8 mouse cellular contexts compared by ENCODE assay signal in the genomic region with DNA sequence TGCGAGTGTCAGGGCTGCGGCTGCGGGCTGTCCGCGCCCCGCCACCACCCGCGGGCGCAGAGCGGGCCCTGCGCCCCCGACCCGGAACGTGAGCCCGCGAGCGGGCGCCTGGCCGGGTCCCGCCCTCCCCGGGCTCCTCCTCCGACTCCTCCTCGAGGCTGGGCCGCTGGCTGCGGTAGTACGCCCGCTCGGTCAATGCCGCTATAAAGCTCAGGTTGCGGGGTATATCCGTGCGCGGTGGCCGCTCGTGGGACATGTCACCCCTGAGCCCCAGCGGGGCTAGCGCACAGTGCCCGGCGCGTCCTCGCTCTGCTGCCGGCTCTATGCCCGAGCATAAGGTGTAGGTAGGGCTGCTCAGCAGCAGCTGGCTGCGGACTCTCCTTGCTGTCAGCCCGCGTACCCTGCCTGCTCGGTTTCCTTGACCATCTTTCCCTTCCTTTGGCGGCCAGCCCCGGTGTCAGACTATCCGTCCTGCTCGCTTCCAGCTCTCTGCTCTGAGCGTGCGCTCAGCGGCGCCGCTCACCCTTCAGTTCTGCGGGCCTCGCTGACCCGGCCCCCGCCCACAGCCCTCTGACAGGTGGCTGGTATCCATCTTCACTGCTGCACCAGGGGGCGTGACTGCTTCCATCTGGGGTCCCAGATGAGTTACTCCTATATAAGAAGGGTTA. TPM values are rescaled to one million over a fixed set of nuclear protein-coding genes. Genes with fewer than 3 reads are reported as not detected.
A peak's percentile ranks its signal among the peaks of the same experiment; 100 is the strongest.
DNase-seq lines count a peak whose midpoint lies in the region; ATAC-seq lines count a peak whose summit lies in the region.

A gene (minus strand): TSS at position 503 of the 668 bp plus-strand sequence.

- H3K9ac ChIP-seq in heart, embryonic 13.5 days: peak within 1 kb of the TSS; percentile 83
- peak within 1 kb of the TSS; percentile 71 for H3K9ac ChIP-seq in liver, embryonic 15.5 days
- H3K9ac ChIP-seq in neural tube, embryonic 11.5 days (ENCODE audit: low read length): peak within 1 kb of the TSS; percentile 61

- H3K36me3 ChIP-seq in heart, embryonic 13.5 days: no peaks in the 10 kb centered on the region
- H3K36me3 ChIP-seq in liver, embryonic 15.5 days (replicated peaks): no peaks in the 10 kb centered on the region
- no peaks in the 10 kb centered on the region for H3K36me3 ChIP-seq in neural tube, embryonic 11.5 days (ENCODE audit: control insufficient read depth, insufficient read depth, low read length)

- peak within 1 kb of the TSS; percentile 66 for H3K4me3 ChIP-seq in heart, embryonic 13.5 days
- peak within 1 kb of the TSS; percentile 77 for H3K4me3 ChIP-seq in liver, embryonic 15.5 days (replicated peaks)
- peak within 1 kb of the TSS; percentile 67 for H3K4me3 ChIP-seq in neural tube, embryonic 11.5 days (ENCODE audit: low read depth, low read length)

- no peaks in the 10 kb centered on the region for H3K9me3 ChIP-seq in heart, embryonic 13.5 days
- H3K9me3 ChIP-seq in liver, embryonic 15.5 days (replicated peaks): no peaks in the 10 kb centered on the region
- no peaks in the 10 kb centered on the region for H3K9me3 ChIP-seq in neural tube, embryonic 11.5 days (ENCODE audit: control insufficient read depth, low read length)

- under 1% methylated on average over 55 of the region's 61 CpGs for WGBS in heart, embryonic 13.5 days
- WGBS in liver, embryonic 15.5 days (ENCODE audit: insufficient replicate concordance): under 1% methylated on average over 61 of the region's 61 CpGs
- WGBS in neural tube, embryonic 11.5 days: under 1% methylated on average over 54 of the region's 61 CpGs

- ATAC-seq in erythroid progenitor cell, adult 5-6 weeks (replicated peaks; ENCODE audit: low FRiP score, poor library complexity, severe bottlenecking): peak; percentile 65
- peak; percentile 59; the same call in 1 of the 2 replicates for ATAC-seq in heart, embryonic 13.5 days (ENCODE audit: extremely low read depth, insufficient number of reproducible peaks, low FRiP score, low TSS enrichment)
- peak; percentile 81 for ATAC-seq in liver, embryonic 15.5 days (ENCODE audit: insufficient read depth)
- ATAC-seq in neural tube, embryonic 11.5 days (ENCODE audit: insufficient read depth, low FRiP score, low TSS enrichment): peak; percentile 66

- peaks cover 8% of the 10 kb centered on the region; the same call in 1 of the 2 replicates for H3K27me3 ChIP-seq in heart, embryonic 13.5 days (replicated peaks)
- peaks cover 22% of the 10 kb centered on the region for H3K27me3 ChIP-seq in liver, embryonic 15.5 days
- H3K27me3 ChIP-seq in neural tube, embryonic 11.5 days (ENCODE audit: control insufficient read depth, insufficient read depth, low read length): no peaks in the 10 kb centered on the region

- peaks cover 17% of the 10 kb centered on the region for H3K4me1 ChIP-seq in heart, embryonic 13.5 days
- H3K4me1 ChIP-seq in liver, embryonic 15.5 days (replicated peaks): peaks cover 29% of the 10 kb centered on the region
- H3K4me1 ChIP-seq in neural tube, embryonic 11.5 days (ENCODE audit: control insufficient read depth, insufficient read depth, low read length): 0 out of 2 replicates have a peak, but pooled peaks cover 6% of the 10 kb centered on the region

- peak; percentile 75 for DNase-seq in CD4-positive, CD25-positive, alpha-beta regulatory T cell, adult 2 months (ENCODE audit: low read depth, low spot score)
- DNase-seq in brain, adult 2 months (ENCODE audit: low read depth, low spot score): peak; percentile 84
- DNase-seq in kidney, postnatal 10 days: peak; percentile 82
- peak; percentile 75 for DNase-seq in neural tube, embryonic 11.5 days (ENCODE audit: low spot score)
- peak; percentile 82 for DNase-seq in testis, postnatal 10 days (ENCODE audit: low spot score)

- peak within 1 kb of the TSS; percentile 83 for H3K27ac ChIP-seq in heart, embryonic 13.5 days (replicated peaks)
- peak within 1 kb of the TSS; percentile 75 for H3K27ac ChIP-seq in liver, embryonic 15.5 days (replicated peaks)
- peak within 1 kb of the TSS; percentile 67 for H3K27ac ChIP-seq in neural tube, embryonic 11.5 days (ENCODE audit: low read depth, low read length)

- H3K4me2 ChIP-seq in heart, embryonic 13.5 days: peak within 1 kb of the TSS; percentile 99
- H3K4me2 ChIP-seq in liver, embryonic 15.5 days: peak within 1 kb of the TSS; percentile 93
- peak within 1 kb of the TSS; percentile 99 for H3K4me2 ChIP-seq in neural tube, embryonic 11.5 days (ENCODE audit: low read depth)

RNA-seq across cellular contexts. Expression of the gene that starts here (rescaled TPM):
- total RNA-seq in erythroid progenitor cell, adult 5-6 weeks (2015; ENCODE audit: low replicate concordance): 2.2 and 8.8 TPM in 2 replicates
- not detected in 2 replicates for total RNA-seq in erythroid progenitor cell, adult 5-6 weeks (2017; ENCODE audit: low replicate concordance)
- polyA plus RNA-seq in heart, embryonic 13.5 days (2015; fragmentation: Nextera tagmentation; extraction: Ambion mirVana): 1.1 and 1.7 TPM in 2 replicates
- 0.33 and 0.63 TPM in 2 replicates for polyA plus RNA-seq in liver, embryonic 15.5 days (2015; fragmentation: Nextera tagmentation; extraction: Ambion mirVana)
- polyA plus RNA-seq in neural tube, embryonic 11.5 days (2014; fragmentation: Nextera tagmentation; extraction: Ambion mirVana): 1.3 and 1.5 TPM in 2 replicates

Comparison
In these comparisons a context has a peak if more than half of its experiments do, and no peak if none do; other contexts are left out.
1. Peak in every context shown above with its lines: DNase-seq, ATAC-seq, H3K4me3 ChIP-seq and H3K27ac ChIP-seq.
2. Peak in ATAC-seq, H3K4me3 ChIP-seq, H3K27ac ChIP-seq, H3K9ac ChIP-seq and H3K4me2 ChIP-seq in liver, embryonic 15.5 days; RNA of the gene not detected or under 1 TPM.